Mouse (Mus musculus) skeletal muscle tissue, adult 2 months (tissue): ENCODE data around the gene Ddx51.

Experiments used
- DNase-seq: peaks from one replicate; pipeline ENCODE4 v3.0.0-alpha.2; 2012; ENCODE audit warnings: low read depth, low spot score

Ddx51 gene

GRCm38 (mm10) chr5:110659682-110660081 is 6.4 kb downstream of the Ddx51 start:
- no peak for DNase-seq

GRCm38 (mm10) chr5:110664041-110664440 is 10.8 kb downstream of the Ddx51 start:
- DNase-seq = no peak

GRCm38 (mm10) chr5:110664750-110665269 is 11.6 kb downstream of the Ddx51 start:
- DNase-seq = no peak

- no peak for DNase-seq
Observed at GRCm38 (mm10) chr5:110665486-110666121, 12.4 kb downstream of the Ddx51 start.

- no peak for DNase-seq
Observed at GRCm38 (mm10) chr5:110682041-110682440, 28.8 kb downstream of the Ddx51 start.

GRCm38 (mm10) chr5:110698617-110699016 is 45.4 kb downstream of the Ddx51 start:
- DNase-seq = no peak

- no peak for DNase-seq
Observed at GRCm38 (mm10) chr5:110704004-110704403, 50.8 kb downstream of the Ddx51 start.

- DNase-seq = no peak
Observed at GRCm38 (mm10) chr5:110709256-110709655, 56.0 kb downstream of the Ddx51 start.
